Mouse (Mus musculus): ENCODE measurements around the gene Tmem106b.
A peak's percentile ranks its signal among the peaks of the same experiment; 100 is the strongest.

The Tmem106b gene

GRCm38 (mm10) chr6:13069302-13070146, at the start of gene Tmem106b:
Gene Tmem106b (plus strand): TSS chr6:13069759.
- peak; percentile 89 to 91 for DNase-seq (ENCODE audit: low read depth in 2 of 2, low spot score in 2 of 2)

GRCm38 (mm10) chr6:13021245-13022100, 48.1 kb upstream of the Tmem106b start:
- no peak for DNase-seq (ENCODE audit: low read depth in 2 of 2, low spot score in 2 of 2)

DNA sequence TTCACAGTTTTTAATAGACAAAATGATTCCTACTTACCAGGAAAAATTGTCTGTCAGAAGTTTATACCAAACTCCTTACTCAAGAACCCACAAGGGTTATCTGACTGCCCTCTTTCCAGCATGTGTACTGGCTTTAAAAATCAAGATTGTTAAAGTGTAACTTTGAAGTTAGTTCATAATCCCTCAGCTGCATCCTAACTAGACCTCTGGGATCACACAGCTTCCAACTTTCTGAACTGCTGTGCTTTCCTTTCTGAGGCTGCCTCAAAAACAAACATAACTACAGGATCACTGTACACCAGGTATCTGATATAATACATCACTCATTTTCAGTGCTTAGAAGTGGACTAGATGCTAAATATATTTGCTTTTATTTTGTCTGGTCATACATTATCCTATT, 39.0 kb upstream of the Tmem106b start:
- DNase-seq (ENCODE audit: low read depth in 2 of 2, low spot score in 2 of 2) = no peak

DNA sequence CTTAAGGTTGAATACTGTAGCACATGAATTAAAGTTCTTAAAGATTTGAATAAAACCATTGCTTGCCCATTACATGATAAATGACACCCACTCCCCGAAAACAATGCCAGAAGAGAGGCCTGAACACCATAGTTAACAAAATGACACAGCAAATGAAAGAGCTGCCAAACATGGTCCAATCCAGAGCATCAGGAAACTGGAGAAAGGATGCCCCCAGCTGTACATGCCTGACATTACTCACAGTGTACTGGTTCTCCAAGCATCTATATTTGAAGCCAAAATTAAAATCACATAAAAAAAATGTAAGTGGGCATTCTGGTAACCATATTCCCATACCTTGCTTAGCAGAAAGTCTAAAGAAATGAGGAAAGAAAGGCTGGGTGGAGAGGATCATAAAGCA, 38.6 kb upstream of the Tmem106b start:
- DNase-seq (ENCODE audit: low read depth in 2 of 2, low spot score in 2 of 2) = no peak

DNA sequence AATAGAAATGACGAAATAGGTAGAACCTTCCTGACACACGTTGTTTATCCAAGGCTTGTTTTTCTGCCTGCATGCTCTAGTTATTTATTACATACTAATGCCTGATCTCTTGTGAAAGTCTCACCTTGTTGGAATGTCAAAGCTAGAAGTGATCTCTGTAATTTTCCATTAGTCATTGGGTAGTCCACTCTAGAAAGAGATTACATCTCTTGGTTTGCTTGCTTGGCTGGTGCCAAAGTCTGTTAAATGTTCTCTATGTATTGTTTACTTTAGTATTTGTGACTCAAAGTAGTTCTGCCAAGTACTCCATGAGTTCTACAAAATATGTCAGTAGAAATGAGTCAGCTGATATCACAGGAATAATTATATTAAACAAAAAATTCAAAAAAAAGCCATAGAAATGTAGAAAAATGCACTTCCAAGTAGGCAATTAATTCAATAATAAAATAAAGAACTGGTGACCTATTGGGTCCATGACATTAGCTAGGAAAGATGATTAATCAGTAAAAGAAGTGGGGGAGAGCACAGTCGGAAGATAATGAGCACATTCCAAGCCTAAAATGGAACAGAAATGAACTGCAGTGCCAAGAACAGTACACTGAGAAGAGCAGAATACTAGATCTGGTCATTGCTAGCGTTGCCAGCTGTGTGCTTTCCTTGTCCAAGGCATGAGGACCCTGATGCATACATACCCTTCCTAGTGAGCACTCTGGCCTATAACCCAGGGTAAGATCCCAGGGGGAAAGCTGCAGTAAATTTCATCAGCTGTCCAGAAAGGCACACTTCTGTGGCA, 17.0 kb upstream of the Tmem106b start:
- no peak for DNase-seq (ENCODE audit: low read depth in 2 of 2, low spot score in 2 of 2)

GRCm38 (mm10) chr6:13061276-13062039, 8.1 kb upstream of the Tmem106b start:
- no peak for DNase-seq (ENCODE audit: low read depth in 2 of 2, low spot score in 2 of 2)

DNA sequence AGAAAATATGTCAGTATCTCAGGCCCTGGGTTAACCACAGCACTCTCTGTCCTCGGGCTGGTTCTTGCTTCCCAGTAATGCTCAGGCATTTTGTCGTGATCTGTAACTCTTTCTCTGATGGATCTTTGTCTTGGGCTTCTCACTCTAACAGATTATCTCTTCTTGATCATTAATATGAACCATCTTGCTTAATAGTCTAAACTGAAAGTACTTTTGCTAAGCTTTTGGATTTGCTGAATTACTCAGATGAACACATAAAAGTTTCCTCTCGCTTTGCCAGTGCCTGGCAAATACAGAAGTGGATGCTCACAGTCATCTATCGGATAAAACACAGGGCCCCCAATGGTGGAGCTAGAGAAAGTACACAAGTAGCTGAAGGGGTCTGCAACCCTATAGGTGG, 7.5 kb upstream of the Tmem106b start:
- DNase-seq (ENCODE audit: low read depth in 2 of 2, low spot score in 2 of 2) = no peak

DNA sequence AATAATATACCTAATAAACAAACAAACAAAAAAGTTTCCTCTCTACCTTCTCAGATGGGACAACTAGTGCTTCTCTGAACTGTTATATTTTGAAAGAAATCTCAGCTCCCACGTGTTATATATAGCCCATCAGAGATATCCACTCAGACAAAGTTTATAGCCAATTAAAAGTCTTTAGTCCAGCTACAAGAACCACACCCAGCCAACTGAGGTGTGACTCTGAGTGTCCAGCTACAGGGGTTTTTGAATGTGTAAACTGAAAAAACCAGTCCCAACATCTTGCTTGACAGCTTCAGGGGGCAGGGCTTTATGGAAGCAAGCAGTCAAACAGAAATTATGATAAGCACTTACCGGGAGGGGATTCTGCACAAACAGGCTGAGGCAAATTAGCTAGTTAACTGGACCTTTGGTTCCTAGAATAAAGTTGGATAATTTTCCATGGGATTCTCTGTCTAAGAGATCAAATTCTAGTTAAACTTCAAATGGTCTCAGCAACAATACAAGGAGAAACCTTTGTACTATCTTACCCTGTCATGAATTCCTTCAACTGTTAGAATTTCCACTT, 6.8 kb upstream of the Tmem106b start:
- no peak for DNase-seq (ENCODE audit: low read depth in 2 of 2, low spot score in 2 of 2)

- no peak for DNase-seq (ENCODE audit: low read depth in 2 of 2, low spot score in 2 of 2)
Observed at GRCm38 (mm10) chr6:13070147-13070425, 527 bp downstream of the Tmem106b start.

DNA sequence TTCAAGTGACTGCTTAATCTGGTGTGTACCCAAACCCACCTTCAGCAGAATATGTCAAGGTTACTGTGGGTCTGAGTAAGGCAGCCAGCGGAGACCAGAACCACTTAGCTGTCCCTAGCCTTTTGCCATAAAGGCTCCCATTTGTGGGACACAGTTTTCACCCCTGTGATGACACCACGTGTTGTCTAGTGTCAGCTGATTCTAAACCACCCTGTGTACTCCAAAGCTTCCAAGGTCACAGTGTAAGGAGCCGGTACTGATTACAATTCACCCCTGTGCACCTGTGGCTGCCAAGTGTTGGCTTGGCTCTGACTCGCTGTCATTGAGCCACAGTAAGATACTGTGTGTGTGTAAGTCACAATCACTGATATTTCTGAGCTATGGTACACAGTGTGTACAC, 926 bp downstream of the Tmem106b start:
- DNase-seq (ENCODE audit: low read depth in 2 of 2, low spot score in 2 of 2) = peak; percentile 4 to 13

GRCm38 (mm10) chr6:13073036-13073435, 3.5 kb downstream of the Tmem106b start:
- no peak for DNase-seq (ENCODE audit: low read depth in 2 of 2, low spot score in 2 of 2)

- DNase-seq (ENCODE audit: low read depth in 2 of 2, low spot score in 2 of 2) = no peak
Observed at GRCm38 (mm10) chr6:13073876-13074275, 4.3 kb downstream of the Tmem106b start.

GRCm38 (mm10) chr6:13082881-13083280, 13.3 kb downstream of the Tmem106b start:
- no peak for DNase-seq (ENCODE audit: low read depth in 2 of 2, low spot score in 2 of 2)

DNA sequence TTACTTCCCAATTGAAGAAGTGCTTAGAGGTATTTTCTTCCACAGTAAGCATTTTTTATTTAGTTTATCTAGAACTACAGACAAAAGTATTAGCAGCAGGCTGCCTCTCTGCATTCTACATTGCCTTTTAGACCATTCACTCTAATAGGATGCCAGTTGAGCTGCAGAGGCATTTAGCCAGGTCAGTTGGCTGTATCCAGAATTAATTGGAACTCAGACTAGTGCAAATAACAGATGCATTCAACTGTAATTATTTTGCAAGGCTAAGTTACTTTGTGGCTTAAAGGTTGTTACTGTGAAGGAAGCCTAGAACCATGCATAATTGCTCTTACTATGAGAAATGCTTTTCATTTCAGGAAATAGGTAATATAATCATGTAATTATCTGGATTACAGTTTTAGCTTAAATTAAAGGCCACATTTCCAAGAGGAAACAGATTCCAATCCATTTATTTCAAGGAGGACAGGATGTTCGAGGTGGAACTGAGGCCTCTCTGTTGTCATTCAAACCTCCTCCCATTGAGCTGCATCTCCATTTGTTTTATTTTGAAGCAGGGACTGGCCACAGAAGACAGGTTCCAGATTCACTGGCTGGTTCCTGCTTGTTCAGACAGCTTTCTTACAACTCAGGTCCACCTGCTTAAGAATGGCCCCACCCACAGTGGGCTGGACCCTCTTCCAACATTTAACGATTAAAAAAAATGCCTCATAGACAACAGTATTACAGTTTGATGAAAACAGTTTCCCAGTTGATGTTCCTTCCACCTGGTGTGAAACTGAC, 27.3 kb downstream of the Tmem106b start:
- no peak for DNase-seq (ENCODE audit: low read depth in 2 of 2, low spot score in 2 of 2)

DNA sequence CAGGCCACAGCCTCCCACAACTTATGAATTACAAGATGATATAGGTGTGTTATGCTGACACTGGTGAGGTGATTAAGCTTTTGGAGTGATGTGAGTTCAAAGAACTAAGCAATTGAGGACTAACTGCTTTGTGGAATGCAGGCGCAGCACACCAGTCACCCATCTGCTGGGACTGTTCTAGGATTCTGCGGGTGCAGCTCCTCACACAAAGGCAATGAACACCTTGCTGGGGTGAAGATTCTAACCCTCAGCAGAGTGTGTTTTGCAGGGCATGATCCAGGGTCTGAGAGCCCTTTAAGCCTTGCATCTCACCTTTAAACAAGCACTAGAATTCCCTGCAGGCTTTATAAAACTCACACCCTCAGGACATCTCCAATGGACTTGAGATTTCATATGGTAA, 30.6 kb downstream of the Tmem106b start:
- no peak for DNase-seq (ENCODE audit: low read depth in 2 of 2, low spot score in 2 of 2)

DNA sequence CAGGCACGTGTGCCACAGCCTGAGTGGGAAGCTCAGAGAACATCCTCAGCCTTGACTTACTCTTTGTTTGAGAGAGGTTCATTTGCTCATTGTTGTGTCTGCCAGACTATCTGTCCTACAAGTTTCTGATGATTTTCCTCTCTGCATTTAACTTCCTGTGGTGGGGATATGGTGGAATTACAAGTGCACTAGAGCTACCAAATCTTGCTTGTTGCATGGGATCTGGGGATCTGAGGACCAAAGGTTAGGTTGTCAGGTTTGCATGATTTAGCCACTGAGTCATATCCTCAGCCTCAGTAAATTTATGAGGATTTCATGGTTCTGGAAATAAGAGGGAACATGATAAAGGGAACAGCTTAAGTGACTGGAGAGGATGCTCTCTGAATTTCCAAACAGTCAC, 39.1 kb downstream of the Tmem106b start:
- no peak for DNase-seq (ENCODE audit: low read depth in 2 of 2, low spot score in 2 of 2)

- no peak for DNase-seq (ENCODE audit: low read depth in 2 of 2, low spot score in 2 of 2)
Observed at GRCm38 (mm10) chr6:13137255-13137654, 67.7 kb downstream of the Tmem106b start.
